Mouse (Mus musculus) neural tube, embryonic 14.5 days (tissue): ENCODE data around the gene Tyw3. TPM values are rescaled to one million over a fixed set of nuclear protein-coding genes. Genes with fewer than 3 reads are reported as not detected.

ENCODE experiments used
- ATAC-seq: fragments of 200-750 bp; cut with Nextera tagmentation; 2 replicates; pipeline ENCODE4 v1.8.0; 2017; ENCODE audit warnings: low read depth, mild to moderate bottlenecking, moderate TSS enrichment, moderate library complexity
- H3K27ac ChIP-seq: fragments of 300-500 bp; sonication (generic); 2 replicates; pipeline ENCODE4 v1.5.1; 2014; ENCODE audit warnings: low read depth, mild to moderate bottlenecking, control low read depth, low read length, moderate library complexity, mixed read lengths
- H3K27me3 ChIP-seq: fragments of 300-500 bp; sonication (generic); 2 replicates; pipeline ENCODE4 v1.6.1; 2014; ENCODE audit warnings: low read length; ENCODE audit not compliant: control insufficient read depth, insufficient read depth
- H3K36me3 ChIP-seq: fragments of 300-500 bp; sonication (generic); 2 replicates; pipeline ENCODE4 v1.6.1; 2014; ENCODE audit warnings: low read length, mixed read lengths; ENCODE audit not compliant: control insufficient read depth, insufficient read depth
- H3K4me1 ChIP-seq: fragments of 300-500 bp; sonication (generic); 2 replicates; pipeline ENCODE4 v1.6.1; 2014; ENCODE audit warnings: low read length; ENCODE audit not compliant: control insufficient read depth, insufficient read depth
- H3K4me2 ChIP-seq: fragments of 300-500 bp; sonication (generic); 2 replicates; pipeline ENCODE4 v1.6.1; 2014; ENCODE audit warnings: mild to moderate bottlenecking, low read depth, low read length, control low read depth
- H3K4me3 ChIP-seq: fragments of 300-500 bp; sonication (generic); 2 replicates; pipeline ENCODE4 v1.5.1; 2014; ENCODE audit warnings: low read depth, low read length, control low read depth, mixed read lengths
- H3K9ac ChIP-seq: fragments of 300-500 bp; sonication (generic); replicated peaks from 2 replicates; pipeline ENCODE4 v1.6.1; 2014; ENCODE audit warnings: low read depth, mild to moderate bottlenecking, control low read depth, low read length, mixed read lengths
- H3K9me3 ChIP-seq: fragments of 300-500 bp; sonication (generic); 2 replicates; pipeline ENCODE4 v1.6.1; 2016; ENCODE audit warnings: low read length; ENCODE audit not compliant: control insufficient read depth
- WGBS: fragments of 180-500 bp; shearing (Covaris S2); extraction: QIAGEN DNeasy Blood & Tissue Kit; methylation state at CpG from one replicate; pipeline ENCODE4 v1.1.7; 2014; 5-methylcytosine and 5-hydroxymethylcytosine counted together
- polyA plus RNA-seq: library from polyadenylated mRNA; unstranded; fragments of >200 nt; fragmentation: Nextera tagmentation; extraction: Ambion mirVana; gene quantifications from 2 replicates; pipeline ENCODE4 v1.2.1, GENCODE M21; 2014

Gene Tyw3
- polyA plus RNA-seq, 1 experiment from 2014 or later: 13.8 TPM

DNA sequence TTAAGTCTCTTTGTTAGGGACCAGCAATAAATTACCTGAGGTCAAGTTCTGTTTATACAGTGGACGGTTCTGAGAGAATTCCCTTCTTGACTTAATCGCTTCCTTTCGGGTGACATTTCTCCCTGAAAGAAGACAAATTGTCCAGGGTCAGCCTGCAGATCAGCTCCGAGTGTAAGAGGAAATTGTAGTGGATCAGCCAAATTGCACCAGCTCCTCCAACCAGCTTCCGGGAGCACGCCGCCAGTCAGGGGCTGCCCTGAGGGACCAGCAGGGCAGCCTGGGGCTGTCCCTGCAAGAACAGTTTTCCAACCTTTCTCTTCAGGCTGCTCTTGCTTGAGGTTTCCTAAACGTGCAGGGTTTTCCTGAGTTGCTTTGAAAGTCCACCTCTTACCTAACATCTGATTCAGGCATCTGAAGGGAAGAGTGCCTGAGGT, 48.0 kb downstream of the Tyw3 start:
- H3K4me2 ChIP-seq: no peak overlapping the region
- WGBS: 2% methylated on average over 8 of the region's 8 CpGs
- peaks cover 3% of the 10 kb centered on the region; the same call in 1 of the 2 replicates for H3K4me1 ChIP-seq
- no peak for ATAC-seq
- no peak overlapping the region for H3K27ac ChIP-seq
- H3K9me3 ChIP-seq: no peaks in the 10 kb centered on the region
- no peak overlapping the region for H3K4me3 ChIP-seq
- H3K9ac ChIP-seq: no peak overlapping the region
- no peaks in the 10 kb centered on the region for H3K27me3 ChIP-seq
- H3K36me3 ChIP-seq: no peaks in the 10 kb centered on the region

DNA sequence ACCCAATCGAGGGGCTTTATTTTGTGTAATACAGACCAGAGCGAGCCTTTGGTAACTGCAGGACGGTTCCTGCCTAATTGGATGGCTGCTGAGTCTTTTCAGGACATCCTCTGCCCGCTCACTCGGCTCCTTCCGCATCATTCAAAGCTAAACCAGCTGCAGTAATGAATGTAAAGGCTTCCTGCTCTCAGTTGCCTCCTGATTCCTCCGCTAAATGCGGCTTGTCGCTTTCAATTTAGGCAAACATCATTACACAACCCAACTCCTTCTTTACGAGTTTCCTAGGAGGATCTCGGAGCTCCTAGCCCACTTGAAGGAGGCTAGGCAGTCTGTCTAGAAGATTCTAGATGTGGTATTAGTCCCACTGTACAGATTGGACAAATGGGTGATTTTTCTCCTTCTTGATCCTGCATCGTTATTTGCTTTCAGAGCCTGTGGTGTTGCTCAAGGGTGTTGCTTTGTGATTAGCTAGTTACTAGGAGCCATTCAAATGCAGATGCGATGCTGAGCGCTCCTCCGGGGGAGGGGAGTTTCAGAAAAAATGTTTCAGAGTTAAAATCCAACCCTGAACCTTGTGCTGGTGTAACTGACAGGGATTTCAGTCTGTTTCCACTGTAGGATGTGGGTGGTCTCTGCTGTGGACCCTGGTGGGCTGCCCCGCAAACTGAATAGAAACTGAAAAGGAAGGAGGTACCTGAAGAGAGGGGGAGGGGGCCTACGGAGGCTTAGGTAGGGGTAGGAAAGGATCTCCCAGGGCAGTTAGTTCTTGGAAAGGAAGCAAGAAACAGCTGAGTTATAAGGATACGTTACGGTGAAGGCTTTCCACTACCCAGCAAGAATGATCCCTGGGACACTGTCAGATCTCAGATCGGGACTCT, 49.1 kb downstream of the Tyw3 start:
- no peak overlapping the region for H3K9ac ChIP-seq
- no peak overlapping the region for H3K27ac ChIP-seq
- peak; percentile 38; the same call in 1 of the 2 replicates for ATAC-seq
- H3K4me2 ChIP-seq: peak overlapping the region; percentile 34; the same call in 1 of the 2 replicates
- H3K4me3 ChIP-seq: no peak overlapping the region
- 7% methylated on average over 20 of the region's 20 CpGs for WGBS
- H3K4me1 ChIP-seq: peaks cover 3% of the 10 kb centered on the region; the same call in 1 of the 2 replicates
- no peaks in the 10 kb centered on the region for H3K9me3 ChIP-seq
- H3K27me3 ChIP-seq: no peaks in the 10 kb centered on the region
- no peaks in the 10 kb centered on the region for H3K36me3 ChIP-seq

DNA sequence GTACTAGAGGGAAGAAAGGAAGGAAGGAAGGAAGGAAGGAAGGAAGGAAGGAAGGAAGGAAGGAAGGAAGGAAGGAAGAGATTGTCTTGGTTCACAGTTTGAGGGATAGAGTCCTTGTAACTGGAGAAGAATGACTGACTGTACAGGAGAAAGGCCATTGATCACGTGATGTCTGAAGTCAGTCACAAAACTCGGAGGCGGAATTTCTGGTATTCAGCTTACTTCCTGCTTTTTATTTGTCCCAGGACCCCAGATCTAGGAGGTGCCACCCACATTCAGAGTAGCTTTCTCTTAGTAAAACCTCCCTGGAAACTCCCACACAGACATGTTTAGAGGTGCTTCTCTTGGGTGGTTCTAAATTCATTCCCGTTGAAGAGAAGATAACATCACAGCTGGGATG, 50.7 kb downstream of the Tyw3 start:
- Histone ChIP-seq H3K4me3 (no peak overlapping the region), H3K4me2 (no peak overlapping the region), H3K4me1 (peaks cover 3% of the 10 kb centered on the region; the same call in 1 of the 2 replicates), H3K36me3 (no peaks in the 10 kb centered on the region), H3K27ac (no peak overlapping the region), H3K9me3 (no peaks in the 10 kb centered on the region), H3K27me3 (no peaks in the 10 kb centered on the region), H3K9ac (no peak overlapping the region)
- WGBS: 76% methylated on average over 4 of the region's 4 CpGs
- ATAC-seq: no peak

DNA sequence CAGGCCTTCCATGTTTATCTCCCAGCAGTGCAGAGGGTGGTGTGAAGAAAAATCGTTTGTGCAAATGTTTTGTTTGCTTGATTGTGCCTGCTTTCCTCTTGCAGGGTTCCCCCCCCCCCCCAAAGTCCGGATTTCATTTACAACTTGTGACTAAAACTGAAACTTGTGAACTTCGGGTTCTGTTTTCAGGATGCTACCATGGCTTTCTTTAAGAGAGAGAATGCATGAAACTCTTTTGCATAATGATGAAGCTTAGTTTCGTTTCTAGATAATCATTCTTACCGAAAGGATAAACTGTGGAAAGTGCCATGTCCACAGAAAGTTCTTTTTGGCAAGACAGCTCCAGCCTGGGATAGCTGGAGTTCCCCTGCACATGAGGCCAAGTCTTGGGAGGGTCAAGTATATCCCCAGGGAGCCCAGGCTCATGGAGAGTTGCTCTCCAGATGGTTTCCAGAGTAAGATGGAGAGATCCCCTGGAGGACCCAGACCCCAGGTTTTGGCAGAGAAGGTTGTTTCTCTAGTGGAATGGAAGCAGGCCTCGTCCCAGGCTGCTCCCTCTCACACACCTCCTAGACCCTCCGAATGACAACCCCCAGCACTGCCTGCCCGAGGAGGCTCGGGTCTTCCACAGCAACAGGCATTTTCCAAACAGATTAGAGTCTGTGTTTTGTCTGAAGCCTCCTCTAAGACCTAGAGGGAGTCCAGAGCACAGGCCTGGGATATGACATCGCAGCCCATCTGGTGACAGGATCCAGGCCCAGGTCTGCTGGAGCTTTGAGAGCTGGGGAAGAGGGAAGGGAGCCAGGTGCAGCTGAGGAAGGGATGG, 56.6 kb downstream of the Tyw3 start:
- WGBS: 77% methylated on average over 10 of the region's 10 CpGs
- Histone ChIP-seq H3K4me1 (no peaks in the 10 kb centered on the region), H3K4me2 (no peak overlapping the region), H3K4me3 (no peak overlapping the region), H3K27me3 (no peaks in the 10 kb centered on the region), H3K9me3 (no peaks in the 10 kb centered on the region), H3K36me3 (no peaks in the 10 kb centered on the region), H3K9ac (no peak overlapping the region), H3K27ac (no peak overlapping the region)
- no peak for ATAC-seq

DNA sequence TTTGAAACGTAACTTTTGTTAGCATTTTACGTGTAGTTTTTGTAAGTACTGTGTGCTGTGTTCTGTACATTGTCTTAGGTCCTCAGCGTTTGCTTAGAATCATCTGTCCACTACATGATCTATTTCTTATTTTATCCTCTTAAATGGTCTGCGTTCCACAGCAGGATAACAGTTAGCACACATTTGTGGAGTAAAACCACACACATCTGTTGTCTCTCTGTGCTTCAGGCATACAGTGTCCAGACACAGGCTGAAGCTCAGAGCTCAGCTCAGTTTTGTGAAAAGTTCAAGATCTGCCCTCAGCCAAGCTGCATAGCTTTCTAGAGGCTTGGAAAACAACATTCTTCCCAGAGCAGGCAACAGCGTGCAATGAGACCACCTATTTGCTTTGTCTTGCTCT, 60.8 kb downstream of the Tyw3 start:
- H3K36me3 ChIP-seq: no peaks in the 10 kb centered on the region
- no peaks in the 10 kb centered on the region for H3K9me3 ChIP-seq
- H3K4me2 ChIP-seq: no peak overlapping the region
- no peak overlapping the region for H3K9ac ChIP-seq
- H3K4me3 ChIP-seq: no peak overlapping the region
- no peak for ATAC-seq
- 78% methylated on average over 5 of the region's 5 CpGs for WGBS
- H3K27ac ChIP-seq: no peak overlapping the region
- no peaks in the 10 kb centered on the region for H3K4me1 ChIP-seq
- no peaks in the 10 kb centered on the region for H3K27me3 ChIP-seq

DNA sequence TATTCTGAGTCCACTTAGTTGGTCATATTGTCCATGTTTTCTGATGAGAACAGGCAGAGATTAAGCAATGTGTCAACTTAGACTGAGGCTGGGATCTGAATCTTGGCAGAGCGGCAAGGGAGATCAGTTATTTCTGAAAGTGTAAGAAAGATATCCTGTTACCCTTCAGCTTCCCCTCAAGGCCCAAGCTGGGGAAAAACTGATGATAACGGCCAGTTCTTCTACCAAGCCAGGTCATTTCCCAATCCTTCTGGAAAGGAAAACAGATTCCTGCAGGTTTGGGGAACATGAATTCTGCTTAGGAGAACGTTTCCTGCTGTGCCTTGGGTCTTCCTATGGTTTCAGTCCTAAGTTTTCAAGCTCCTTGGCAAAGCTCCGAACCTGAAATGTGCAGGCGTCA, 63.7 kb downstream of the Tyw3 start:
- Histone ChIP-seq H3K4me3 (no peak overlapping the region), H3K27ac (no peak overlapping the region), H3K27me3 (no peaks in the 10 kb centered on the region), H3K4me1 (no peaks in the 10 kb centered on the region), H3K4me2 (no peak overlapping the region), H3K36me3 (no peaks in the 10 kb centered on the region), H3K9me3 (no peaks in the 10 kb centered on the region), H3K9ac (no peak overlapping the region)
- 83% methylated on average over 5 of the region's 5 CpGs for WGBS
- ATAC-seq: no peak

DNA sequence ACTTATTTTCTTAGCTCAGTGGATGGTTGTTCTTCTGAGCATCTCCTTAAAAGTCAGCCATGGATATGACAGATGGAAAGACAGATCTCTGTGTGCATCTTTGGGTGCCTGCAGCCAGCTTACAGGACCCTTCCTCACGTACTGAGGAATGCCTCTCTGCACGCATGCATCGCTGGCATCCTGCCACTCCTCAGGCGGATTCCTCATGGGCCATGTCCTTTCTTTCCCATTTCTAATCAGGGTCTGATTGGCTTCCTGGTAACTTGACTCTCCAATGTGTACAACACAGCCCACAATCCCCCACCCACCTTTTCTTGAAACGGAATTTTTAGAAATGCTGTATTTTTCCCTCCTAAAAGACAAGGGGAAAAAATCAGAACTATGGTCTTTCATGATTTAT, 67.9 kb downstream of the Tyw3 start:
- no peak overlapping the region for H3K27ac ChIP-seq
- no peaks in the 10 kb centered on the region for H3K36me3 ChIP-seq
- no peaks in the 10 kb centered on the region for H3K9me3 ChIP-seq
- H3K4me2 ChIP-seq: no peak overlapping the region
- no peaks in the 10 kb centered on the region for H3K4me1 ChIP-seq
- no peaks in the 10 kb centered on the region for H3K27me3 ChIP-seq
- ATAC-seq: no peak
- no peak overlapping the region for H3K9ac ChIP-seq
- no peak overlapping the region for H3K4me3 ChIP-seq
- WGBS: 62% methylated on average over 5 of the region's 5 CpGs

DNA sequence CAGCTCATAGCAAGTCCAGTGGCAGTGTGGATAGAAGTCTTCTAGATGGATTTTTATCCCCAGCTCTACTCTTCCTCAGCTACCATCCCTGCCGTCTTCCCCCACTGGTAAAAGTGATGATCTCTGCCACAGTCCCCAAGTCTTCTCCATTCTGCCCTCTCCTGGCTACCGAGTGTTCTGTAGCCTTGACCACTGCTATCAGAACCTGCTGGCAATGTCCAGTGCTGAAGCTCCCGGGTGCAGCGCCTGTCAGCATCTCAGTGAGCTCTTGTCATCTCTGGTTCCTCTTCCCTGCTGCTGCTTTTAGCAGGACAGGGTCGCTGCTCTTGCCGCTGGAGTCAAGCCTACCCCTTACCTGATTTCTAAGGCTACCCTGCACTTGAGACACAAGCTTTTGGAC, 70.3 kb downstream of the Tyw3 start:
- Histone ChIP-seq H3K27me3 (no peaks in the 10 kb centered on the region), H3K9ac (no peak overlapping the region), H3K9me3 (no peaks in the 10 kb centered on the region), H3K36me3 (no peaks in the 10 kb centered on the region), H3K4me2 (no peak overlapping the region), H3K4me1 (no peaks in the 10 kb centered on the region), H3K4me3 (no peak overlapping the region), H3K27ac (no peak overlapping the region)
- ATAC-seq: no peak
- WGBS: 50% methylated on average over 6 of the region's 6 CpGs
